Mouse (Mus musculus) thymus, postnatal 10 days (tissue): Measurements from ENCODE around the gene Micu1.
A peak's percentile ranks its signal among the peaks of the same experiment; 100 is the strongest.

ENCODE experiments used
- DNase-seq, 2 experiments: peaks; one replicate each; pipeline ENCODE4 v3.0.0; 2021; ENCODE audit warnings: low spot score in 2 of 2

Micu1 gene

GRCm38 (mm10) chr10:59884327-59885173, 182.3 kb downstream of the Micu1 start:
- DNase-seq = no peak

DNA sequence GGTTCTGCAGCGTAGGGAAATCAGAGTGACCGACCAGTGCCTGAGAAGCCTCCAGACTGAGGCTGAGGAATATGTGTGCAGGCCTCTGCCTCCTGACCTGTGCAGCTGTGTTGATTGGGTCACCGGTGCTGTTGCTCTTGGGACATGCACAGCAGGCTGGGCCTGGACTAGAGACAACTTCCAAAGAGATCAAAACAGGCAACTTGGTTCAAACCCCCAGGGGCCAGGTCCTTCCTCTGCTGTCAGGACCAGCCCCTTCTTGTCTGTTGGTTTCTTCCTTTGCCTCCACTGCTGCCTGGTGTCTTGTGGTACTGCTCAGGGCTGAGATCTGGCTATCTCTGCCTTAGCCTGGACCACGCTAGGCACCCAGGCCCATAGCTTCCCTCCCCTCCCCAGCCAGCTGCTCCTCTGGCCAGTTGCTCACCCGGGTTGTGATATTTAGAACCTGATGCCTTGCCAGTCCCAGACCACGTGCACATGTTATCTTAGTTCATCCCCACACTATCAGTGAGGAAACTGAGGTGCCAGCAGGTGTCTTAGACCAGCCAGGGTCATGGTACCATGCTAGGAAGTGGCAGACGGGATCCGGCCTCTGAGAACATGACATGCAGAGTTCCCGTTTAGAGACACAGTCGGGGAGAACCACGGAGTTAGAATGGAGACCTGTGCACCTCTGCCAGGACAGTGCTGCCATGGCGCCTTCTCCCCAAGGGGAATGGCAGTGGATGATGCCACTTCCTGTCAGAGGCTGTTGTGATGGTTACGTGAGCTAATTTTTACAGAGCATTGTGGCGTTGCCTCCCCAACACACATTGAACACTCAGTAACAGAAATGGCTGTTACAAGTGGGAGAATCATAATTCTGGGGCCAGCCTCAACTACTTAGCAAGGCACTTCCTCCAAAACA, 183.2 kb downstream of the Micu1 start:
- DNase-seq = no peak

DNA sequence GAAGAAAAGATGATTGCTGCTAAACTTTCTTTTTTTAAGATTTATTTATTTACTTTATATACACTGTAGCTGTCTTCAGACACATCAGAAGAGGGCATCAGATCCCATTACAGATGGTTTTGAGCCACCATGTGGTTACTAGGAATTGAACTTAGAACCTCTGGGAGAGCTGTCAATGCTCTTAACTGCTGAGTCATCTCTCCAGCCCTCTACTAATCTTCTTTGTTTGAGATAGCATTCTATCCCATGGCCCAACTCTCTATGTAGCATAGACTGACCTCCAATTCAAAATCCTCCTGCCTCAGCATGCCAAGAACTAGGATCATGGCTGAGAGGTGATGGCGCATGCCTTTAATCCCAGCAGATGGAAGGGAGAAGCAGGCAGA, 183.8 kb downstream of the Micu1 start:
- no peak for DNase-seq

DNA sequence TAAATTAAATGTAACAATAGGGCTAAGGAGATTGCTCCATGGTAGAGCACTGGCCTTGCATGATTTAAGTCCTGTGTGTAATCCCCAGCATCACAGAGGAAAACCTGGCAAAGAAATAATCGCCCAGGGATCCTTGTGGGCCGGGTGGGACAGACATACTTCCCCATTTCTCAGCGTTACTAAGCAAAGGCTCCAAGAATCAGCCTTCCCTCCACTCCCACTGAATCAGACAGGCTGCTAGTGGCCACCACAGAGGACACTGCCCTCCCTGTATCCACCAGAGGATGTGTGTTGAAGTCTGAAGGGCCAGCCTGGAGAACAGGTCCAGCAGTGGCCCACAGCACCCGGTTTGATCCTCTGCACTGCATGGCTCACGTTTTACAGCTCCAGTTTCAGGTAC, 185.2 kb downstream of the Micu1 start:
- no peak for DNase-seq

GRCm38 (mm10) chr10:59889339-59889738, 187.1 kb downstream of the Micu1 start:
- no peak for DNase-seq

GRCm38 (mm10) chr10:59889953-59890751, 187.9 kb downstream of the Micu1 start:
- no peak for DNase-seq

DNA sequence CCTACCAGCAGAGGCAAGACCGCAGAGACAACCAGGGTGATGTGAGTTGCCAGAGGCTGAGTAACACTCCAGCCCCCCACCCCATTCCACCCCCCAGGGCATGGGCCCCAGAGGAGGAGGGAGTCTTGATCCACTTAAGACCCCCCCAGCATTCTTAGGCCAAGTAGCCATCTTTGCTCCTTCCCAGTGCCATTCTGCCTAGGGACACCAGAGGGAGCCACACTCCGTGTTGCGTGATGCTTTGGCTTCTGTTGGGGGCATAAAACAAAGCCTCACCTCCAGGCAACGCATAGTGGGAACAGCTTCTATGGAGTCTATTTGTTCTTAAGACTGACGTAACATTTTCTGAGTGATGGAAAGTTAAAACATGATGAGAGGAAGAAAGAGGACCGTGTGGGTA, 190.7 kb downstream of the Micu1 start:
- DNase-seq = peak; percentile 62 to 79

DNA sequence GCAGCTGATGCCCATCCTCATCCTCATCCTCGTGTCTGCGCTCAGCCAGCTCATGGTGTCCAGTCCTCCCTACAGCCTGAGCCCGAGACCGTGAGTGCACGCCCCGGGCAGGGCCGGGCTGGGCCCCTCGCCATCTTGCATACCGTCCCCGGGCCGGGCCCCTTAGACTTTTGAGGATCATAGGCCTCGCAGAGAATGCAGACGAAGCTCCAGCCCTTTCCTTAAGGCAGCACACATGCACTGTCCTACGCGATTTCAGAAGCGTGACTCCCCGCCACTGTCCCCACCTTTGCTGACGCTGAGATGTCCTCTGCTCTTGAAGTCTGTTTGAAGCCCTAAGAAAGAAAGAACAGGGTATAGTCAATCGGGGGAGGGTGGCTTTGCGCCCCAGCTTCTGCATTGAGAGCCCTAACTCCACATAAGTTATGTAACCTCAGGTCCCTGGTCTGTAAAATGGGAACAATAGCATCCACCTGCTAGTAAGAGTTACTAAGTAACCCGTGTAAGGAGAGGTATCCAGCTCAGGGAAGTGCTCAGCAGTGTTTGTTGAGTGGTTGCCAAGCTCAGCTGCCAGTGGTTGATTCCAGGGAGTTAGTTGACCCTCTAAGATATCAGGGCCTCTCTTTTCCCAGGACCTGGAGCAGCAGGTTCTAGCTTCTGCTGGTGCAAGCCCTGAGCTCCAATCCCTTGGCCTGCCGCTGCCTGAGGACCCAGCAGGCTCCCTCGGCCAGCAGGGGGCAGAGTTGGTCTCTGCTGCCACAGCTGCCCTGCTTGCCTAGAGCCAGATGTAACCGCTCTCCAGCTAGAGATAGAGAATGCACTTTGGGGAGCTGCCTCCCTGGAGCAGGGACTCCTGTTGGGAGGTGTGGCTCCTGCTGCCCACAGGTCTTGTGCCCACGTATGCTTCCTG, 192.2 kb downstream of the Micu1 start:
- DNase-seq = peak; percentile 76 to 96

GRCm38 (mm10) chr10:59895460-59896186, 193.3 kb downstream of the Micu1 start:
- DNase-seq = no peak

DNA sequence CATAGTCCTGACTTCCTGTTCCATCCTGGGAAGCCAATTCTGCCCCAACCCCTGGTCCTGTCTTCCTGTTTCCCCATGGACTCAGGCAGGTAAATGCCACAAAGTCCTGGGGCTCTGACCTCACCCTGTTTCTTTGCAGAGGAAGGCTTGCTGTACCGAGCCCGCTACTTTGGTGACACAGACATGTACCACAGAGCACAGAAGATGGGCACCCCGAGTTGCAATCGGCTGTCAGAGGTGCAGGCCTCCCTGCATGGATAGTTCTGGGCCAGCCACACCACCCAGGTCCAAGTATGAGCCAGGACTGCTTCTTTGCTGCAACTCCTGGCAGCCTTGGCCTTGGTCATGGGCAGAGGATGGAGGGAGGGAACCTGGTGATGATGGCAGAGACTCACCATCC, 193.9 kb downstream of the Micu1 start:
- no peak for DNase-seq

- DNase-seq = peak; percentile 70 to 71
Measured at GRCm38 (mm10) chr10:59896911-59897331, 194.6 kb downstream of the Micu1 start.

GRCm38 (mm10) chr10:59897511-59897910, 195.2 kb downstream of the Micu1 start:
- DNase-seq = peak in 1 of 2 experiments; percentile 43

DNA sequence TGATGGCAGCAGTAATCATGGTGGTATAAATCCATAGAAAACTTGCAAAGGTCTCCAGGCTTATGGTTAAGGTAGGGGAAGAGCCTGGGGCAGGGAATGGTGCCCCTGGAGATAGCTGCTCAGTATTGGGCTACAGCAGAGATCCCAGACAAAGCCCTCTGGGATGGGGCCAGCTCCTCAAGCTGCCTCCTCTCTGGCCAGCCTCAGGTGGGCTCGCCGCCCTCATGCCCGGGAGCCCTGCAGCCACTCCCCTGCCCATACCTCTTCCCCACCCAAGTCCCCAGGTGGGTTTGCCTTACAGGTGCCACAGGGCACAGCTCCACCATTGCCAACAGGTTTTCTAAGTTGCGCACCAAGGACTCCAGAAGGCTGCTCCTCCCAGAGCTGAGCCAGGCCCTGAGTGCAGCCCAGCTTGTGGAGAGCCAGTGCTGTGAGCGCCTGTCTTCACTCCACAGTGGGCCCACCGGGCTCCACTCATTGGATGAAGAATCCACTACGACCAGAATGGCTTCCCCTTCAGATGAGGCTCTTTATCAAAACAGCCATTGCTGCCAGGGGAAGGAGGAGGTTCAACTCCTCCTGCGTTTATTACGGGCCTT, 196.0 kb downstream of the Micu1 start:
- DNase-seq = no peak

DNA sequence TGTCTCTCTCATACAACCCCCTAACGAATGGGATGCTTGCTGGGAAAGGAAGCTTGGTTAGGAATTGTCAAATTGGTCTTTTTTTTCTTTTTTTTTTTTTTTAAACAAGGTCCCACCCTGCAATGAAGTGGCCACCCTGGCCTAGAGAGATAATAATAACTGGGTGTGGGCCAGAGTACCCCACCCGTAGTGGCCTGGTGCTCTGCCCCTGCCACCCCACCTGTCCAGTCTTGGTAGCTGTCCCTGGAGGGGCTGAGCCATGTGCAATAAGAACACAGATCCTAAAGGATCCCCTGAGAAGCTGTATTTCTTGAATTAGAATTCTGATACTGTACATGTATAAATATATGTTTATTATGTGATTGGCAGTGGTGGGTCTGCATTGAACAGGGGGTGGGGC, 196.7 kb downstream of the Micu1 start:
- no peak for DNase-seq

DNA sequence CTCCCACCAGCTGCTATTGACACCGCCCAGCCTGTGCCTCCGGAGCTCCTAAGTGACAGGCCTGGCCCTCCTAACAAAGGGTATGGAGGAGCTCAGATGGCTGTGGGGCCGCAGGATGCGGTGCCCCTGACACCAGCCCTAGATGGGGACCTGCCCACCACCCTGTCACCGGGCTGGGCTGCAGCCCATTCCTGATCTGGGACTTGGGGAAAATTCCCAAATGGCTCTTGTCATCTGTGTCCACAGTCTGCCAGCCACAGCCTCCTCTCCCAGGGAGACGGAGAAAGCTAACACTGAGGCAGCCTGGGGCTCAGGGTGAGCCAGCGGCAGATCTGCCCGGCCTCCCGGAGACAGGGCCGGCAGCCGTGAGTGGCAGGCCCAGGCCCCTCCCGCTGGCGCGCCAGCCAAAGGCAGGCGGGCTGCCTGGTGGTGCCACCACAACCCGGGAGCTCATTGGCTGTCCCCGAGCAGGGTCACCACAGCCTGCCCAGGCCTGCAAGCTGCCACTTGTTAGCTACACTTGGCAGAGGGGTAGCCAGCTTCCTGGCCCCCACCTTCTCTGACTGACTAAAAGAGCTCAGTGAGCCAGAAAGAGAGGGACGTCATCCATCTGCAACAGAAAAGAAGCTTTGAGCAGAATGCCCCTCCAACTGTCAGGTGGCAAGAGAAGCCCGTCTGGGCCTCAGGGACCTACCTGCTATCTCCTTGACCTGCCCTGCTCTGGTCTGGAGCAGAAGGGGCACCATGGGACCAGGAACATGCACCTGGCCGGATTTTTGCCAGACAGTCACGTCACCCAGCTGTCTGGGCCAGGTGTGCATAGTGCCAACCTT, 197.3 kb downstream of the Micu1 start:
- peak; percentile 88 to 95 for DNase-seq

- DNase-seq = no peak
Measured at GRCm38 (mm10) chr10:59900174-59900435, 197.8 kb downstream of the Micu1 start.

- peak in 1 of 2 experiments; percentile 64 for DNase-seq
Measured at GRCm38 (mm10) chr10:59900939-59901338, 198.7 kb downstream of the Micu1 start.

- DNase-seq = no peak
Measured at GRCm38 (mm10) chr10:59901463-59901862, 199.2 kb downstream of the Micu1 start.

- peak; percentile 71 to 72 for DNase-seq
Measured at GRCm38 (mm10) chr10:59901986-59902605, 199.8 kb downstream of the Micu1 start.
